Mouse (Mus musculus) layer of hippocampus, postnatal 10 days (tissue): ENCODE measurements around the gene Cdkl4. TPM values are rescaled to one million over a fixed set of nuclear protein-coding genes. Genes with fewer than 3 reads are reported as not detected.

Experiments
- DNase-seq, 2 experiments: peaks; one replicate each; pipeline ENCODE4 v3.0.0; 2021; ENCODE audit warnings: low spot score in 2 of 2
- total RNA-seq, 2 experiments: library from RNA; stranded (reverse); gene quantifications; 2 replicates each; pipeline ENCODE4 v1.2.3; 2021

Cdkl4 gene
- total RNA-seq, 2 experiments from 2014 or later: 14.3 to 14.6 TPM

GRCm38 (mm10) chr17:80480031-80480854 is 97.4 kb downstream of the Cdkl4 start, which contains the start of gene Sos1:
TSS of gene Sos1 (minus strand) at chr17:80480453.
- peak; percentile 97 to 99 for DNase-seq

- peak; percentile 53 to 66 for DNase-seq
These were observed 98.2 kb downstream of the Cdkl4 start for GRCm38 (mm10) chr17:80479295-80480030.

- no peak for DNase-seq
These were observed 99.9 kb downstream of the Cdkl4 start for GRCm38 (mm10) chr17:80477679-80478078.

- no peak for DNase-seq
These were observed 101.1 kb downstream of the Cdkl4 start for GRCm38 (mm10) chr17:80476496-80476895.

Other genes with a start within 250 kb of the Cdkl4 start
- 1 to 10 TPM in 1 of 2 experiments, not detected in 1; 4.9 TPM for gene Gm10190, start 204.3 kb downstream of the Cdkl4 start, total RNA-seq
- 10 to 100 TPM; 37.8 to 41.5 TPM for gene Sos1, start 97.4 kb downstream of the Cdkl4 start, total RNA-seq
- gene Map4k3, start 150.7 kb upstream of the Cdkl4 start, total RNA-seq: 10 to 100 TPM; 72.8 to 78.3 TPM